Mouse (Mus musculus) large intestine, adult 2 months (tissue): Measurements from ENCODE around the gene Clrn2. TPM values are rescaled to one million over a fixed set of nuclear protein-coding genes. Genes with fewer than 3 reads are reported as not detected.

Experiments used
- DNase-seq: peaks from one replicate; pipeline ENCODE4 v3.0.0-alpha.2; 2012; ENCODE audit warnings: low read depth, low spot score
- WGBS: fragments of 180-500 bp; shearing (Covaris S2); methylation state at CpG from one replicate; pipeline ENCODE4 v1.1.7; 2018; 5-methylcytosine and 5-hydroxymethylcytosine counted together
- polyA plus RNA-seq: library from polyadenylated mRNA; depleted of rRNA; stranded (reverse); fragments of >200 nt; gene quantifications from 2 replicates; pipeline ENCODE4 v1.2.3, GENCODE M21; 2012

Gene Clrn2
- polyA plus RNA-seq, 1 experiment: not detected

GRCm38 (mm10) chr5:45449206-45449605, 4.3 kb upstream of the Clrn2 start:
- no peak for DNase-seq
- under 1% methylated on average over 8 of the region's 8 CpGs for WGBS

GRCm38 (mm10) chr5:45449831-45450716, 3.5 kb upstream of the Clrn2 start, which contains the start of gene Qdpr:
Gene Qdpr (minus strand): TSS chr5:45450236.
- DNase-seq: peak; percentile 91
- under 1% methylated on average over 70 of the region's 70 CpGs for WGBS

GRCm38 (mm10) chr5:45454456-45454855, 905 bp downstream of the Clrn2 start:
- no peak for DNase-seq
- 21% methylated on average over 9 of the region's 9 CpGs for WGBS

- 12% methylated on average over 7 of the region's 7 CpGs for WGBS
- DNase-seq: no peak
Observed at GRCm38 (mm10) chr5:45472880-45473450, 19.4 kb downstream of the Clrn2 start.

- DNase-seq: no peak
- WGBS: 85% methylated on average over 1 of the region's 1 CpGs
Observed at GRCm38 (mm10) chr5:45473521-45473920, 20.0 kb downstream of the Clrn2 start.

- no peak for DNase-seq
- WGBS: 27% methylated on average over 6 of the region's 6 CpGs
Observed at GRCm38 (mm10) chr5:45474215-45474614, 20.7 kb downstream of the Clrn2 start.

- no peak for DNase-seq
- WGBS: 52% methylated on average over 3 of the region's 4 CpGs
Observed at GRCm38 (mm10) chr5:45474758-45475157, 21.2 kb downstream of the Clrn2 start.

GRCm38 (mm10) chr5:45475771-45476170, 22.2 kb downstream of the Clrn2 start:
- 69% methylated on average over 5 of the region's 5 CpGs for WGBS
- DNase-seq: no peak

- 33% methylated on average over 6 of the region's 6 CpGs for WGBS
Observed at GRCm38 (mm10) chr5:45476288-45476687, 22.7 kb downstream of the Clrn2 start.

GRCm38 (mm10) chr5:45477601-45478000, 24.1 kb downstream of the Clrn2 start:
- 72% methylated on average over 7 of the region's 7 CpGs for WGBS
- DNase-seq: no peak

More at GRCm38 (mm10) chr5:45476288-45476687, 22.7 kb downstream of the Clrn2 start:
- DNase-seq: no peak

GRCm38 (mm10) chr5:45480066-45480465, 26.5 kb downstream of the Clrn2 start:
- WGBS: 94% methylated on average over 1 of the region's 1 CpGs
- DNase-seq: no peak

- WGBS: 87% methylated on average over 2 of the region's 2 CpGs
- no peak for DNase-seq
Observed at GRCm38 (mm10) chr5:45481125-45481524, 27.6 kb downstream of the Clrn2 start.

- 59% methylated on average over 3 of the region's 3 CpGs for WGBS
- DNase-seq: no peak
Observed at GRCm38 (mm10) chr5:45482607-45483006, 29.1 kb downstream of the Clrn2 start.

GRCm38 (mm10) chr5:45483654-45484053, 30.1 kb downstream of the Clrn2 start:
- WGBS: 49% methylated on average over 1 of the region's 1 CpGs
- DNase-seq: no peak

- no peak for DNase-seq
- 23% methylated on average over 4 of the region's 4 CpGs for WGBS
Observed at GRCm38 (mm10) chr5:45491776-45492175, 38.2 kb downstream of the Clrn2 start.

- WGBS: under 1% methylated on average over 78 of the region's 78 CpGs
- peak; percentile 90 for DNase-seq
Observed at GRCm38 (mm10) chr5:45493191-45494092, 39.9 kb downstream of the Clrn2 start, which contains the start of gene Lap3. Gene Lap3 (plus strand): TSS chr5:45493374.

- no peak for DNase-seq
- 30% methylated on average over 9 of the region's 9 CpGs for WGBS
Observed at GRCm38 (mm10) chr5:45494093-45494755, 40.7 kb downstream of the Clrn2 start.

- no peak for DNase-seq
- WGBS: 51% methylated on average over 3 of the region's 3 CpGs
Observed at GRCm38 (mm10) chr5:45495429-45495975, 42.0 kb downstream of the Clrn2 start.

GRCm38 (mm10) chr5:45496042-45496441, 42.5 kb downstream of the Clrn2 start:
- no peak for DNase-seq
